Mouse (Mus musculus): ENCODE measurements around the gene 2010109A12Rik.
A peak's percentile ranks its signal among the peaks of the same experiment; 100 is the strongest.

The 2010109A12Rik gene

DNA sequence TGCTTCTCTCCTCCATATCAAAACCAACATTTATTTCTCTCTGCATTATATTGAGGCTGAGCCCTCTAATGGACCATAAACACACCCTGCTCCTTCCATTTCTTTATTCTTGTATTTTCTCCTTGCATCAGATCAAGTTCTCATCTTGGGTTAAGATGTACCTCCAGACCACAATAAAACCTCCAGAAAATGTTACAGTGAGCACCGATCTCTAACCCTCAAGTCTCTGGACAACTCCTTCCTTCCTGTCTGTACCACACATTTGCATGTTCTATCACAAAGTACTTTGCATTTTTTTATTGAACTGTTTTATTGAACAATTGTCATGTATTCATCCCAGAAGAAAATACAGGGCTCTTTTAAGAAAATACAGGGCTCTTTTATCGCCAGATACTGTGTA, 23.2 kb downstream of the 2010109A12Rik start:
- no peak for DNase-seq (ENCODE audit: extremely low read depth, low read depth)

- no peak for DNase-seq (ENCODE audit: extremely low read depth, low read depth)
Observed at GRCm38 (mm10) chr5:93231721-93232120, 25.4 kb downstream of the 2010109A12Rik start.

- DNase-seq (ENCODE audit: extremely low read depth, low read depth): no peak
Observed at GRCm38 (mm10) chr5:93232838-93233237, 26.5 kb downstream of the 2010109A12Rik start.

GRCm38 (mm10) chr5:93234130-93234529, 27.8 kb downstream of the 2010109A12Rik start:
- DNase-seq (ENCODE audit: extremely low read depth, low read depth): no peak

- DNase-seq (ENCODE audit: extremely low read depth, low read depth): no peak
Observed at GRCm38 (mm10) chr5:93234605-93235004, 28.3 kb downstream of the 2010109A12Rik start.

DNA sequence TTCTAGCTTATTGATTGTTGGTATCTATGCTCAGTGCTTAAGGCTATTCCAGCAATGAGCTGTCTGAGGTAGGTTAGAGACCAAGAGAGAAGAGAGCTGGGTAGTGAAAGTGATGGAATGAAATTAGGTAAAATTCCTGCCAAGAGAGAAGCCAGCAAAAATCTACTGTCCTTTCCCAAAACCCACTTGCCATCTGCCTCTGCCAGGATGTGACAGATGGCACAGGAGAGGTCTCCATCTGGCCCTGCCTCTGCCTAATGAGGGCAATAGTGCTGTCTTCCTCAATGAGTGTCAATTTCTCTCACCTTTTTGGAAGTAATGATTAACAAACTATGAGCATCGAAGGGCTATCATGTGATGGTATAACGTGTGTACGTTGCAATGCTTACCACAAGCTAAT, 29.6 kb downstream of the 2010109A12Rik start:
- DNase-seq (ENCODE audit: extremely low read depth, low read depth): no peak

DNA sequence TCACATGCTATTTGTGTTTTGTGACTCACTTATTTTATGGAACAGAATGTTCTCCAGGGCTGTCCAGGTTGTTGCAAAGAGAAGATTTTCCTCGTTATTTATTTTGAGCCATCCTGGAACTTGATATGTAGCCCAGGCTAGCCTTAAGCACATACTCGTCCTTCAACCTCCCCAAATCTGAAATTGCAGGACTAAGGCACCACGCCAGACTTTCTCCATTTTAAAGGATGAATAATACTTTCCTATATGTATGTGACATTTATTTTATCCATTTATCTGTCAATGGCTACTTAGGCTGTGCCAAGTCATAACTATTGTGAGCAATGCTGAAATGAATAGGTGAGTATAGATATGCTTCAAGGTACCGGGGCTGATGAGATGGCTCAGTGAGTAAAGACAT, 30.2 kb downstream of the 2010109A12Rik start:
- DNase-seq (ENCODE audit: extremely low read depth, low read depth): no peak

GRCm38 (mm10) chr5:93239590-93240544, 33.5 kb downstream of the 2010109A12Rik start:
- peak; percentile 98 for DNase-seq (ENCODE audit: extremely low read depth, low read depth)

DNA sequence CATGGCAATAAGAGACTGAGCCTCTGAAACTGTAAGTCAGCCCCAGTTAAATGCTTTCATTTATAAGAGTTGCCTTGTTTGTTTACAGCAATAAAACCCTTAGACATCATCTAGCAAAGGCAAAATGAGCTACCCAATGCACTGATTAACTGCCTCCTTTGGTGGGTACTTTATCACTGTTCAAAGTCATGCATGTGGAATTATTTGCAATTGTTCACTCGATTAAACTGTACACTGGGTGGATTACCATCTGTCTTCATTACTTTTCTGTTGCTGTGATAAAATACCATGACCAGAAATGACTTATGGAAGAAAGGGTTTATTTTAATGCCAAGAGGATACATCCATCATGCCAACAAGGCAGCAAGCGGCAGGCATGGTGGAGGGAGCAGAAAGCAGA, 39.0 kb downstream of the 2010109A12Rik start:
- DNase-seq (ENCODE audit: extremely low read depth, low read depth): no peak

DNA sequence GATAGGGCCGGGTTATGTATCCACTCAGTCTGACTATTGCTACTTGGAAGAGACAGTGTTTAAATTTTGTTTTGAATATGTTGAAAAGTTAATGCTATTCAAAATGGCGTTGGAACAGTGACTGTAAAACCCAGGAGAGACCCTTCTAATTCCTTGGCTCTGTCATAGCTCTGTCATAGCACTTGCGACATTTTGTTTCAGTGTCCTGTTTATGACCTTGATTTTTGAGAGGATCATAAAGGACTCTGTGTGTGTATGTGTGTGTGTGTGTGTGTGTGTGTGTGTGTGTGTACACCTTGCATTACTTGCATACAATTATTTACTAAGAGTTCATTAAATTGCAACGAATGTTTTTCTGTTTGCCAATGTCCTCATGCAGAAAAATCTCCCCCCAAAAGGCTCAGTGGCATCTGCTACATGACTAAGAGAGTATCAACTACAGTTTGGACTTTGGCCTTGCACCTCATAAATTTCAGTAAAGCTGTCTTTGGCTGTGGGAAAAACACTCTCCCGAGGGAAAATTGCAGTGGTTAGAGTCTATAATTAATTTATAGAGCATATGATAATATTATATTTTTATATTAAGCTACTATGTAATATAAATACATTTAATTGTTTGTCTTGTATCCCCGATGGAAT, 43.7 kb downstream of the 2010109A12Rik start:
- DNase-seq (ENCODE audit: extremely low read depth, low read depth): no peak

DNA sequence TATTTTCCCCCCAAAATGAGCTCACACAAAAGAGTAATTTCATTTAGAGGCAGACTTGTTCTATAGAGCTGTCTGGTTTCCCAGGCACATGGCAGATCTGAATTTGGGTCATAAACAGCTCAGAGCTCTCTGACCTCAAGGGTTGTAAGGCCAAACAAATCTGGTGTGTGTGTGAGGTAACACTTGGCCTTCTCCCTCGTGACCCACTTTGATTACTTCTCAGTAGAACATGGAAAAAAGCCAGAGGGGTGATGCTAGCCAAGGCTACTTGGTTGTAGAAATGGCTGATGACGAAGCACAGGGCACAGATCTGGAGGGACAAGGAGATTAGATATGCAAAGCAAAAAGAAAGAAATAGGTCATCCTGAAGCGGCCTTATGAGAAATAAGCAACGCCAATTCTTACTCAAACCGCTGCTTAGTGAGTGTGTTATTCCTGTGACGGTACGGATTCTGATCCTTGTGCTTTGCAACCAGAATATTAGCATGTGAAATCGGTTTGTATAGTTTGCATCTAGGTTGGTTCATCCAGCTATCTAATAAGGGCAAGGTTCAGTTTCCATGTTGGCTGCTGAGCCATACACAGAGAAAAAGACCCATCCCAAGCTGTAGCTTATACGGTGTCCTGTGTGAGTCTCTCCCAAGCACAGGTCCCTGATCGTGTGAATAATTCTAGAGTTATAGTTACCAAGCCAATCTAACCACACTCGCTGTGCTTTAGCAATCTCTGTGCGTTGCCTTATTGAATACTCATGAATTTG, 44.9 kb downstream of the 2010109A12Rik start:
- no peak for DNase-seq (ENCODE audit: extremely low read depth, low read depth)

DNA sequence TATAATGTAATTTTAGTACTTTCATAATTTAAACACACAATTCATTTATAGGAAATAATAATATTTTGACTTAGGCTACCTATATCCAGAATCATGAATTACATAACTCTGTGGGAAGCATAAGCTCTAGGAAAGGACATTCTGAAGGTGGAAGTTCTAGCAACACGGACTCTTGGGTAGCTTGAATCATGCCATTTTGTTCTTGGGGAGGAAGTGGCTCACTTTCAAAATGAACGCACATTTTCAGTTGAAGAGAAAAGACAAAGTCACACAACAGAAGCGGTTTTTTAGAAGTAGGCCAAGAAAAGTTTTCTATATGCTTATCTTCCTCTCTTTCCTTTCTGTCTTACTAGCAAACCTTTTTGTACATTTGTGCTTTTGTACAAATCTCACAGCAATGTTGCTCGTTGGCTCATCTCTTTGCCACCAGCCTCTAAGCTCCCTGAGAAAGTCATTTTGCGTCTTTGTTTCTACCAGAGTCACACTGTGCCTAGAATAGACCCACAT, 49.5 kb downstream of the 2010109A12Rik start:
- DNase-seq (ENCODE audit: extremely low read depth, low read depth): no peak

GRCm38 (mm10) chr5:93256820-93257405, 50.6 kb downstream of the 2010109A12Rik start:
- no peak for DNase-seq (ENCODE audit: extremely low read depth, low read depth)

DNA sequence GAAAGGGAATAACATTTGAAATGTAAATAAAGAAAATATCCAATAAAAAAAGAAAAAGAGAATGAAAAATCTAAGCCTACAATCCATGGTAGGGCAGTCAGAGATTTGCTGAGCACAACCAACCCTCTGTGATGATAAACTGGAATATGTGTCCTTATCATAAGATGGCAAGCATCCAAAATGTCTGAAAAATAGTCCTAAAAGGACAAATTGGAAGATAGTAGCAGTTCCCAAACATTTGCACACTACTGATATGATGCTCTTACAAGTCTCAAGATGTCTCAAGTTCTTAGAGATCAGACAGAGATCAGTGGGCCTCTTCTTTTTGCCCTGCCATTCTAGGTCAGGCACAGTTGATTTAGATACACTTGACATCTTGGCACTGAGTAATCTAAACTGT, 53.0 kb downstream of the 2010109A12Rik start:
- DNase-seq (ENCODE audit: extremely low read depth, low read depth): no peak

DNA sequence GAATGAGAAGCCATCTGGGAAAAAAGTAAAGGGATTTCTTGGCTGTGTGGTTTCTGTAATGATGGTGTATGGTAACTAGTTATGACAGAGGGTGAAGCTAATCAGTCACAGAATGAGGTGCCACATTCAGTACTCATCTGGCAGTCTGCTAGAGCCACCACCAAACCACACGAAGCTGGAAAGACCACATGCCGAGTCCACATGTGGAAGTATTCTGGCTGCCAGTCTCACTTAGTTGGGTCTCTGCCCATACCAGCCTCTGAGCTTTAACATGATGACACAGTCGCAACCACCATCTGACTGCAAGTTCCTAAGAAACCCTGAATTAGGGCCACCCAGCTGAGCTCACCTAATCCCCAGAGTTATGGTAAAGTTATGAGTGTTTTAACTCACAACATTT, 54.7 kb downstream of the 2010109A12Rik start:
- no peak for DNase-seq (ENCODE audit: extremely low read depth, low read depth)

DNA sequence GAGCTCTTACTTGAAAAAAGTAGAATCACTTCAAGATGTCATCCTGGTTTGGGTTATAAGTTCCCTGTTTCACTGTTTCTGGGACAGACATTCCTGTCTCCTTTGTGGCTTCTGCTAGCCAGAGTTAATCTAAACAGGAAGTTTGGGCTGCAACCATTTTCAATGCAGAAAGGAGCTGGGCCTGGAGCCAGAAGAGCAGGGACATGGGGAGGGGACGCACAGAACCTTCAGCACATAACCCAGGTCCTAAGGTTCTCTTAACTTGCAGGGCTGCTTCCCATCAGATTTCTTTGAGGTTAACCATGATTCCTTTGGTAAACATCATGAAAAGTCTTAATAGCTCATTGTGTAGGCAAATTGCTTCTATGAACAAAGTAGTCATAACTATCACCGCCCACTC, 56.4 kb downstream of the 2010109A12Rik start:
- DNase-seq (ENCODE audit: extremely low read depth, low read depth): no peak
